Mouse (Mus musculus): ENCODE results near the gene Gm16442. TPM values are rescaled to one million over a fixed set of nuclear protein-coding genes. Genes with fewer than 3 reads are reported as not detected.
"Not testable (repeated sequence)": the region's sequence is repeated elsewhere in the genome, so short reads cannot be mapped to it uniquely, and the experiment has no call there.

The Gm16442 gene
- total RNA-seq (2021): not detected

GRCm38 (mm10) chr7:20122479-20122878 lies at the start of gene Gm16442:
Gene Gm16442, minus strand, starts transcription at chr7:20122579.
- DNase-seq (ENCODE audit: extremely low spot score in 1 of 2, low spot score in 1 of 2): not testable (repeated sequence)

GRCm38 (mm10) chr7:20168277-20168676 lies 45.9 kb upstream of the Gm16442 start, which contains the start of gene Vmn1r94:
Gene Vmn1r94, minus strand, starts transcription at chr7:20168377.
- DNase-seq (ENCODE audit: extremely low spot score in 1 of 2, low spot score in 1 of 2): not testable (repeated sequence)

- DNase-seq (ENCODE audit: extremely low spot score in 1 of 2, low spot score in 1 of 2): not testable (repeated sequence)
Measured at GRCm38 (mm10) chr7:20138988-20139387, 16.6 kb upstream of the Gm16442 start, which contains the start of gene Vmn1r93. Gene Vmn1r93, minus strand, starts transcription at chr7:20139088.

- DNase-seq (ENCODE audit: extremely low spot score in 1 of 2, low spot score in 1 of 2): not testable (repeated sequence)
Measured at GRCm38 (mm10) chr7:20099380-20099779, 23.0 kb downstream of the Gm16442 start, which contains the start of gene Vmn1r91. Gene Vmn1r91, plus strand, starts transcription at chr7:20099680.

- DNase-seq (ENCODE audit: extremely low spot score in 1 of 2, low spot score in 1 of 2): not testable (repeated sequence)
Measured at GRCm38 (mm10) chr7:20078118-20078517, 44.3 kb downstream of the Gm16442 start.

Other genes with a start within 250 kb of the Gm16442 start
- gene Ceacam19, start 234.6 kb downstream of the Gm16442 start, total RNA-seq (2021): not detected
- 10 to 100 TPM; 10.2 to 15.9 TPM for gene Pvr, start 201.4 kb downstream of the Gm16442 start, total RNA-seq (2021)
- gene Igsf23, start 171.8 kb downstream of the Gm16442 start, total RNA-seq (2021): not detected
- gene Ceacam20, start 157.2 kb downstream of the Gm16442 start, total RNA-seq (2021): not detected
- not detected for gene Nlrp9b, start 131.1 kb downstream of the Gm16442 start, total RNA-seq (2021)
- gene Vmn1r91, start 22.9 kb downstream of the Gm16442 start, total RNA-seq (2021): not detected
- not detected for gene Vmn1r93, start 16.5 kb upstream of the Gm16442 start, total RNA-seq (2021)
- not detected for gene Vmn1r94, start 45.8 kb upstream of the Gm16442 start, total RNA-seq (2021)
- gene Vmn1r95, start 71.1 kb upstream of the Gm16442 start, total RNA-seq (2021): not detected
- gene Gm6164, start 83.0 kb upstream of the Gm16442 start, total RNA-seq (2021): not detected
- not detected for gene Gm4498, start 111.2 kb upstream of the Gm16442 start, total RNA-seq (2021)
- gene Gm5890, start 140.3 kb upstream of the Gm16442 start, total RNA-seq (2021): not detected
- gene Gm4133, start 211.5 kb upstream of the Gm16442 start, total RNA-seq (2021): not detected

Data from layer of hippocampus, postnatal 25 days (tissue).